Mouse (Mus musculus): Measurements from ENCODE around the gene Tmem167. TPM values are rescaled to one million over a fixed set of nuclear protein-coding genes. Genes with fewer than 3 reads are reported as not detected.
"Not testable (repeated sequence)": the region's sequence is repeated elsewhere in the genome, so short reads cannot be mapped to it uniquely, and the experiment has no call there.

Gene Tmem167
- 10 to 100 TPM; 23.4 to 25.0 TPM for total RNA-seq (2021)
- long read RNA-seq, experiment 1, full-length matches to known transcripts = 50 of 64 reads
- long read RNA-seq, experiment 1, partial matches to known transcripts = 3 of 64 reads
- long read RNA-seq, experiment 1, other reads (novel, unspliced or antisense) = 11 of 64 reads
- long read RNA-seq, experiment 2, full-length matches to known transcripts = 44 of 53 reads
- long read RNA-seq, experiment 2, partial matches to known transcripts = 2 of 53 reads
- long read RNA-seq, experiment 2, other reads (novel, unspliced or antisense) = 7 of 53 reads

DNA sequence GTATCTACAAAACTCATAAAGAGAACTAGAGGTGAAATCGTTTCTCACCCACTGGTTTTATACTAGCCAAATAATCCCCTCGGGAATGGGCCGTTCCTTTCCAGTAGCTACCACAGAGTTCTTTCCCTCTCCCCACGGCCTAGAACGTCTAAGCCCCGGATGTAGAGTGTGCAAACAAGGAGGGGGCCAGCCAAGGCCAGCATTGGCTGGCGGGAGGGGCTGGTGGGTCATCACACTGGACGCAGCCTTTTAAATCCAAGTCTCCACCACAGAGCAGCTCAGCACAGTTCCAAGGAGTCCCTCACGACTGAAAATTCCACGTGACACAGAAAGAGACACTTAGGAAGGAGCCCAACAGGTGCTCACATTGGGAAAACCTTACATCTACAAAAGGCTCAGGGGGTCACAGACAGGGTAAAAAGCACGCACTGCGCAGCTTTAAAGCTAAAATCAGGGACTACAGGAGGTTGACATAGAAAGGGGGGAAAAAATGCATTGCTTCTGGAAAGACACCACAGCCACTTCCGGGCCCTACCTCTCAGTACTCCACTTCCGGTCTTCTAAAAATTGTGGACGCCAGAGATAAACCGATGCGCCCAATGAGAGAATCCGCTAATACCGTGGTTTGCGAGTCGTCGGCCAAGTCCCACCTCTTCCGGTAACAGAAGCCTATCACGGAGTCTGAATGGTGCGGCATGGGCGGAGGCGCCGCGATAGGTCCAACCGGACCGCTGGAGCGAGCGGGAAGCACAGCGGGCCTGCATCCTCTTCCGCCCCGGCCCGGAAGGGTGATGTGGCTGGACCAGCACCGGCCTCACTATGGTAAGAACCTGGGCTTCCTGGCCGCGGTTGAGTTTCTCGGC lies at the start of gene Tmem167, which contains the start of gene Xrcc4:
Gene Tmem167 (plus strand): TSS at position 162 of the 863 bp plus-strand sequence.
Gene Xrcc4 (minus strand): TSS at position 647 of the 863 bp plus-strand sequence.
- Histone ChIP-seq H3K27ac (peak within 1 kb of the TSS; percentile 91), H3K4me3 (peak within 1 kb of the TSS; percentile 95)
- DNase-seq (ENCODE audit: extremely low spot score in 1 of 2, low spot score in 2 of 2) = peak; percentile 95 to 97
- TF ChIP-seq CTCF (IDR thresholded peaks at IDR 0.05) = no peak
- intact Hi-C loops (cut with DNase I) = loop anchor here (2.0 to 10.0 kb wide), 4 partner anchors 212 to 746 kb away; no protein-coding TSS in a partner anchor

DNA sequence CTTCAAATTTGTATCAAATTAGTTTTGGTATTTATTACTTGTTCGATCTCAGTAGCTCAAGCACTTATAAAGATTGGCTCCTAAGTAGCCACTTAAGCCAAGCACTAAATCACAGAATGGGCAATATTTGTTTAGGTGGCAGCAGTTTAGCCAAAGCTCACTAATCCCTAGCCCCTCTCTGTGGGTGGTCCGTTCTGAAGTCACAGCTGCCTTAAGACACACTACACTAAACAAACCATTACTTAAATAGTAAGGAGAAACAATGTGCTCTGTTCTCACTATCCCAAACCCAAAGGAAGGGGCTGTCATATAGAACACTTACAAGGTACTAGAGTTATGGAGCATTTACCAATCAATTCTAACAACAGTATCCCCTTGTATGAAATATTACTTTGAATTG lies 49.3 kb upstream of the Tmem167 start:
- no peak overlapping the region for H3K27ac ChIP-seq
- no peak for TF ChIP-seq CTCF (IDR thresholded peaks at IDR 0.05)
- DNase-seq (ENCODE audit: extremely low spot score in 1 of 2, low spot score in 2 of 2) = no peak
- H3K4me3 ChIP-seq = no peak overlapping the region
- intact Hi-C loops (cut with DNase I) = no loop called here

DNA sequence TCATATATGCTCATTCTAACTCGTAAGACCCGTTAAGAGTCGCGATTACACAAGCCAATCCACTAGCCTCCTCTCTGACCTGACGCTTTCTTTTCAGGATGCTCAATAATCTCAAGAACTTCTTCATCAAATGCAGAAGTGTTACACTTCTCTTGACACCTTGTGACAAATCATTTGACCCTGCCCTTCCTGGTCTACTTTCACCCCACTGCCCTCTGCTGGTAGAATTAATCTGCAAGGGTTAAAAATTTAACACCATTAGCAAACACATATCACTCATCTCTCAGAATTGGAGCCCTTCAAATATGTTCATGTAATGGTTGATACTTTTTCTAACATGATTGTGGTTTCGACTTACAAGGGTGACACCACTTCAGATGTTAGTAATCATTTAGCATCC lies 37.2 kb upstream of the Tmem167 start:
- no peak for TF ChIP-seq CTCF (IDR thresholded peaks at IDR 0.05)
- no peak overlapping the region for H3K27ac ChIP-seq
- no peak overlapping the region for H3K4me3 ChIP-seq
- no peak for DNase-seq (ENCODE audit: extremely low spot score in 1 of 2, low spot score in 2 of 2)
- intact Hi-C loops (cut with DNase I) = no loop called here

DNA sequence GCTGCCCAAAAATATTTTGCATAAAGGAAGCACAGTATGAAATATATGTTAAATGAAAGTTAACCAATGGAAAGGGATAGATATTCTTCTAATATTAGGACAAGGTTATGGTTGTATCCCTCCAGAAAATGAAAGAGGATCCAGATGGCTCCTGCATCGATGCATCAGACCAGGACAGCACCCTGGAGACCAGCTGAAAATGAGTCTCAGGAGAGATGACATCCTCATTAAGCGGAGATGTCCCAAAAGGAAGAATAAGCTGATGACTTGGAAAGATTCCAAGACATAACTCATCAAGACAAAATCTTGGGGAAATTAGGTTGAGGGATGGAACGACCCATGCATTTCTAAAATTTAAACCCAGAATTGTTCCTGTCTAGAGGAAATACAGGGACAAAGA lies 36.5 kb upstream of the Tmem167 start:
- no peak overlapping the region for H3K4me3 ChIP-seq
- no peak for TF ChIP-seq CTCF (IDR thresholded peaks at IDR 0.05)
- H3K27ac ChIP-seq = no peak overlapping the region
- intact Hi-C loops (cut with DNase I) = no loop called here
- DNase-seq (ENCODE audit: extremely low spot score in 1 of 2, low spot score in 2 of 2) = no peak

DNA sequence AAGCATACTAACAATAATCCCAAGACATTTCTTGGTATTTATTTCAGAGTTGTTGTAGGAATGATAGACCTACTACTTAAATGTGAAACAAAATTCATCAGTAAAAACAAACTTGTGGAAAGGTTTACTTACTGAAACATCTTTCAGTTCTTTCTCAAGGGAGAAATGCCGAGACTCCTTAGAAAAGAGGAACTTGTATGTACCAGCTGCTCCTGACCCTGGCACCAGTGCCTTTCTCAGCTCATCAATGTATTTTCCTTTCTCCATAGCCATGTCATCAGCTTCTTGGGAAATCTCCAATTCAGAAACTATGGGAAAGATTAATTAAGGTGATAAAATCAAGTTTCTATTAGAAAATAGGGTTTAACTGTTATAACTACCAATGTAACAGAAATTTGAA lies 27.0 kb upstream of the Tmem167 start:
- no peak for DNase-seq (ENCODE audit: extremely low spot score in 1 of 2, low spot score in 2 of 2)
- intact Hi-C loops (cut with DNase I) = no loop called here

GRCm38 (mm10) chr13:90089825-90090183 lies 881 bp downstream of the Tmem167 start:
- no peak for TF ChIP-seq CTCF (IDR thresholded peaks at IDR 0.05)
- Histone ChIP-seq H3K27ac (peak overlapping the region; percentile 80), H3K4me3 (peak overlapping the region; percentile 95)
- no peak for DNase-seq (ENCODE audit: extremely low spot score in 1 of 2, low spot score in 2 of 2)
- intact Hi-C loops (cut with DNase I) = loop anchor here (2.0 to 10.0 kb wide), 4 partner anchors 213 to 745 kb away; no protein-coding TSS in a partner anchor

More for the DNA sequence above, 27.0 kb upstream of the Tmem167 start:
- H3K27ac ChIP-seq = no peak overlapping the region
- TF ChIP-seq CTCF (IDR thresholded peaks at IDR 0.05) = no peak
- H3K4me3 ChIP-seq = no peak overlapping the region

GRCm38 (mm10) chr13:90101514-90101913 lies 12.6 kb downstream of the Tmem167 start:
- intact Hi-C loops (cut with DNase I) = no loop called here
- Histone ChIP-seq H3K27ac (no peak overlapping the region), H3K4me3 (no peak overlapping the region)
- no peak for TF ChIP-seq CTCF (IDR thresholded peaks at IDR 0.05)
- no peak for DNase-seq (ENCODE audit: extremely low spot score in 1 of 2, low spot score in 2 of 2)

GRCm38 (mm10) chr13:90106139-90106538 lies 17.2 kb downstream of the Tmem167 start:
- no peak overlapping the region for H3K4me3 ChIP-seq
- no peak overlapping the region for H3K27ac ChIP-seq
- no peak for TF ChIP-seq CTCF (IDR thresholded peaks at IDR 0.05)
- DNase-seq (ENCODE audit: extremely low spot score in 1 of 2, low spot score in 2 of 2) = peak; percentile 14 to 16
- intact Hi-C loops (cut with DNase I) = no loop called here

- H3K4me3 ChIP-seq; DNase-seq (ENCODE audit: extremely low spot score in 1 of 2, low spot score in 2 of 2); intact Hi-C loops (cut with DNase I); H3K27ac ChIP-seq: not testable (repeated sequence)
Measured at GRCm38 (mm10) chr13:90108746-90109145, 19.8 kb downstream of the Tmem167 start.

- no peak for TF ChIP-seq CTCF (IDR thresholded peaks at IDR 0.05)
- Histone ChIP-seq H3K27ac (no peak overlapping the region), H3K4me3 (no peak overlapping the region)
- no peak for DNase-seq (ENCODE audit: extremely low spot score in 1 of 2, low spot score in 2 of 2)
- intact Hi-C loops (cut with DNase I) = no loop called here
Measured at GRCm38 (mm10) chr13:90111681-90112080, 22.8 kb downstream of the Tmem167 start.

- intact Hi-C loops (cut with DNase I) = no loop called here
- TF ChIP-seq CTCF (IDR thresholded peaks at IDR 0.05) = no peak
- Histone ChIP-seq H3K27ac (no peak overlapping the region), H3K4me3 (no peak overlapping the region)
- DNase-seq (ENCODE audit: extremely low spot score in 1 of 2, low spot score in 2 of 2) = peak; percentile 10 to 28
Measured at GRCm38 (mm10) chr13:90136156-90136910, 47.4 kb downstream of the Tmem167 start.

DNA sequence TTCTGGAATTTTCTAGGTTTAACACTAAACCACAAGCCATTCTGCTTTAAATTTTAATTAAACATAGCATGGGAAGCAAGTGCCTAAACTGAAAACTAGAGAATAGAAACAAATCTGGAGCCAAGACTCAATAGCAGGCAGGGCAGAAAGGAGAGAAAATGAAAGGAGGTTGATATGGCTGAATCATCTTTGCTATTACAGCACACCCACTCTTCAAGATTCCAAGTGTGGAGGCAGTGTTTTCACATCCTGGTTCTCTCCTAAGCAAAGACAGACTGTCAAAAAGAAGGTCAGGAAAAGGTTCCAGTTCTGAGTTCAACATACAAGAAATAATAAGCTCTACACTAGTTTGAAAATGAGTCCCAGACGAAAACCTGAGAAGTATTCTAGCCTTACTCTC lies 52.8 kb downstream of the Tmem167 start:
- no peak for TF ChIP-seq CTCF (IDR thresholded peaks at IDR 0.05)
- H3K27ac ChIP-seq = no peak overlapping the region
- intact Hi-C loops (cut with DNase I) = no loop called here
- no peak for DNase-seq (ENCODE audit: extremely low spot score in 1 of 2, low spot score in 2 of 2)
- H3K4me3 ChIP-seq = no peak overlapping the region

Data from left cerebral cortex, adult 2 months (tissue).